Mouse (Mus musculus): Measurements from ENCODE around the gene Leng1. TPM values are rescaled to one million over a fixed set of nuclear protein-coding genes. Genes with fewer than 3 reads are reported as not detected.

The Leng1 gene
- polyA plus RNA-seq, 1 experiment from 2014 or later, result 13.4 TPM

DNA sequence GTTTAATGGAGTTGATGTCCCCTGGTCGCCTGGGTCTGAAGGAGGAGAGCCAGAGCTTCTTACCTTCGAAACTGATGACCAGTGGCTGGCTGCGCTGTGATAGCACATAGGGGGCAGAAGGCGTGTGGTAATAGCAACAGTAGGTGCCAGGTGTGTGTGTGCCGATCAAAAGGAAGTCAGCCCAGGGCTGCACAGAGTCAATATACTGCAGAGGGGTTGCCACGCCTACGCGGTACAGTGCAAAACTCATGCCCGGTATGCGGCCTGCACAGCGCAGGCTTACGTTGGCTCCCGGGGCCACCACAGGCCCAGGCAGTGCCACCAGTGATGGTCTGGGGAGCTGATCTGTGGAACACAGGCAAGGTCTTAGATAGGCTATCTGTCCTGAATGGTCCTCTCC lies 54.6 kb downstream of the Leng1 start:
- Histone ChIP-seq H3K27ac (ENCODE audit: low read depth, low read length) (no peak overlapping the region), H3K4me1 (replicated peaks; ENCODE audit: control insufficient read depth, insufficient read depth, low read length) (no peaks in the 10 kb centered on the region; the same call in 1 of the 2 replicates), H3K36me3 (ENCODE audit: control insufficient read depth, insufficient read depth, low read length) (no peaks in the 10 kb centered on the region), H3K27me3 (replicated peaks; ENCODE audit: control insufficient read depth, insufficient read depth, low read length) (no peaks in the 10 kb centered on the region), H3K9me3 (ENCODE audit: control insufficient read depth, low read length) (no peaks in the 10 kb centered on the region), H3K4me3 (ENCODE audit: low read depth, low read length) (no peak overlapping the region), H3K9ac (ENCODE audit: low read depth, low read length) (no peak overlapping the region), H3K4me2 (no peak overlapping the region)
- 85% methylated on average over 13 of the region's 13 CpGs for WGBS
- DNase-seq (ENCODE audit: low spot score), result no peak
- ATAC-seq (replicated peaks; ENCODE audit: low FRiP score), result no peak

DNA sequence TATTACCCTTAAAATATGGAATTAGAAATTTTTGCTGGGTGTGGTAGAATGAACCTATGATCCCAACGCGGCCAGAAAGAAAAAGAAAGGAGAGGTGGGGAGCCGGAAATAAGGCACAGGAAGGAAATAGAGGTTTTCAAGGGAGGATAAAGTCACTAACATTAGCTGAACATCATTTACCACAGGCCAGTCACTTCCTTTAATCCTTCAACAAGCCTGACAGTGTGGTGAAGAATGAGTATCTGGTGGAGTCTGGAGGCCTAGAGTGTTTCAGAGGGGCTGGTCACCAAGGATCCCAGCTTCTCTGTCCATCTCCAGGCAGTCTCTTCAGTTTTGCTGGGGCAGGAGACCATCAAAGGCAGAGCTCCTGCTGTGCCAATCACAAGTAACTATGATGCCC lies 55.2 kb downstream of the Leng1 start:
- DNase-seq (ENCODE audit: low spot score), result no peak
- Histone ChIP-seq H3K27ac (ENCODE audit: low read depth, low read length) (no peak overlapping the region), H3K4me2 (no peak overlapping the region), H3K9me3 (ENCODE audit: control insufficient read depth, low read length) (no peaks in the 10 kb centered on the region), H3K27me3 (replicated peaks; ENCODE audit: control insufficient read depth, insufficient read depth, low read length) (no peaks in the 10 kb centered on the region), H3K4me1 (replicated peaks; ENCODE audit: control insufficient read depth, insufficient read depth, low read length) (no peaks in the 10 kb centered on the region; the same call in 1 of the 2 replicates), H3K4me3 (ENCODE audit: low read depth, low read length) (no peak overlapping the region), H3K36me3 (ENCODE audit: control insufficient read depth, insufficient read depth, low read length) (no peaks in the 10 kb centered on the region), H3K9ac (ENCODE audit: low read depth, low read length) (no peak overlapping the region)
- WGBS, result 47% methylated on average over 3 of the region's 3 CpGs
- ATAC-seq (replicated peaks; ENCODE audit: low FRiP score), result no peak

Small RNA genes within 50 kb of the gene (microRNA-seq; reads per million reads assigned to microRNA genes)
- gene Mir3572 (ENCODE audit: borderline number of aligned reads), result 7.4 reads per million, percentile 19 among the genes with 10 or more reads in this experiment

Other genes starting within 250 kb of the Leng1 start
- 0.19 TPM in 1 of 2 replicates, not detected in the other for gene Cacng6, start 241.6 kb downstream of the Leng1 start, polyA plus RNA-seq (2014; fragmentation: Nextera tagmentation; extraction: Ambion mirVana)
- gene Tarm1, start 163.2 kb downstream of the Leng1 start, polyA plus RNA-seq (2014; fragmentation: Nextera tagmentation; extraction: Ambion mirVana), result not detected in 2 replicates
- gene Oscar, start 49.7 kb downstream of the Leng1 start, polyA plus RNA-seq (2014; fragmentation: Nextera tagmentation; extraction: Ambion mirVana), result 0.17 TPM in 1 of 2 replicates, not detected in the other
- gene Ndufa3, start 48.5 kb downstream of the Leng1 start, polyA plus RNA-seq (2014; fragmentation: Nextera tagmentation; extraction: Ambion mirVana), result 375 and 405 TPM in 2 replicates
- 21.5 and 24.1 TPM in 2 replicates for gene Tfpt, start 35.9 kb downstream of the Leng1 start, polyA plus RNA-seq (2014; fragmentation: Nextera tagmentation; extraction: Ambion mirVana)
- 136 and 137 TPM in 2 replicates for gene Prpf31, start 35.9 kb downstream of the Leng1 start, polyA plus RNA-seq (2014; fragmentation: Nextera tagmentation; extraction: Ambion mirVana)
- 69.6 and 76.5 TPM in 2 replicates for gene Cnot3, start 20.6 kb downstream of the Leng1 start, polyA plus RNA-seq (2014; fragmentation: Nextera tagmentation; extraction: Ambion mirVana)
- 10.0 and 12.1 TPM in 2 replicates for gene Tmc4, start 11.7 kb upstream of the Leng1 start, polyA plus RNA-seq (2014; fragmentation: Nextera tagmentation; extraction: Ambion mirVana)
- gene Tsen34, start 27.0 kb upstream of the Leng1 start, polyA plus RNA-seq (2014; fragmentation: Nextera tagmentation; extraction: Ambion mirVana), result 103 and 106 TPM in 2 replicates
- 35.7 and 36.7 TPM in 2 replicates for gene Mboat7, start 27.7 kb upstream of the Leng1 start, polyA plus RNA-seq (2014; fragmentation: Nextera tagmentation; extraction: Ambion mirVana)
- gene Rps9, start 38.2 kb upstream of the Leng1 start, polyA plus RNA-seq (2014; fragmentation: Nextera tagmentation; extraction: Ambion mirVana), result 1,767 and 1,846 TPM in 2 replicates
- 1.0 and 1.3 TPM in 2 replicates for gene Pirb, start 54.6 kb upstream of the Leng1 start, polyA plus RNA-seq (2014; fragmentation: Nextera tagmentation; extraction: Ambion mirVana)
- gene Gm15448, start 159.8 kb upstream of the Leng1 start, polyA plus RNA-seq (2014; fragmentation: Nextera tagmentation; extraction: Ambion mirVana), result 0.13 TPM in 1 of 2 replicates, not detected in the other
- 0.30 and 0.38 TPM in 2 replicates for gene Pira2, start 179.2 kb upstream of the Leng1 start, polyA plus RNA-seq (2014; fragmentation: Nextera tagmentation; extraction: Ambion mirVana)
- 0.18 and 0.21 TPM in 2 replicates for gene Gm14548, start 232.3 kb upstream of the Leng1 start, polyA plus RNA-seq (2014; fragmentation: Nextera tagmentation; extraction: Ambion mirVana)
- gene Lilra6, start 249.7 kb upstream of the Leng1 start, polyA plus RNA-seq (2014; fragmentation: Nextera tagmentation; extraction: Ambion mirVana), result 0.13 and 0.23 TPM in 2 replicates

Data from liver, embryonic 11.5 days (tissue).